Mouse (Mus musculus) right cerebral cortex, postnatal 14 days (tissue): Measurements from ENCODE around the gene 2210407C18Rik.
A peak's percentile ranks its signal among the peaks of the same experiment; 100 is the strongest.

Experiments used
- DNase-seq: peaks from one replicate; pipeline ENCODE4 v3.0.0; 2022

The 2210407C18Rik gene

DNA sequence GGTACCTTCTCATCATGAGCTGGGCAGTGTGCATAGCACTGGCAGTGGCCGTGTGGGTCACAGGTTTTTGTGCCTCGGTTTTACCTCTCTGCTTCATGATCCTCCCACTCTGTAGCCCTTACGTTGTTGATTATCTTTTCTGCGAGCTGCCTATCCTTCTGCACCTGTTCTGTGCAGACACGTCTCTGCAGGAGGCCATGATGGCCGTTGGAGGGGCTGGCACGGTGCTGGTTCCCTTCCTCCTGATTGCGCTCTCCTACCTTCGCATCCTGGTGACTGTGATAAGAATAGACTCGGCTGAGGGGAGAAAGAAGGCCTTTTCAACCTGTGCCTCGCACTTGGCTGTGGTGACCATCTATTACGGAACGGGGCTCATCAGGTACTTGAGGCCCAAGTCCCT is 18.0 kb downstream of the 2210407C18Rik start:
- no peak for DNase-seq

DNA sequence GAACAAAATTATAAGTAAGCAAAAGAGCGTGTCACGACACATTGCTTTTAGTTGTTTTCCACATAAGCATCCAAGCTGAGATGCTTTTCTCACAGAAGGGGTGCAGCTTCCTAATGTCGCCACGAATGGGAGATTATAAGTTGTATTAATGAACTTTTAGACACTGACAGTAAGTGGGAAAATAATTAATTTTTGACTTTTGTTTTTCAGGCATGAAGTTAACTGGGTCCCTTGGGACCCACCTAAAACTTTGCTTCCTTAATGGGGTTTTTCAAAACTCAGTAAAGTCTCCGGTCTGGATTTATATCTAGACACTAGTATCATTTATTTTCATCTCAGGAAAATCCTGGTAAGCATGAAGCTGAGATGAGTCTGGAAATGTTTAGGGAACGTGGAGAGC is 21.1 kb downstream of the 2210407C18Rik start, which contains the start of gene Olfr324:
Gene Olfr324, plus strand, starts transcription at position 301 of the 400 bp plus-strand sequence.
- DNase-seq, result no peak

- DNase-seq, result no peak
Observed at GRCm38 (mm10) chr11:58588620-58589250, 27.1 kb downstream of the 2210407C18Rik start.

GRCm38 (mm10) chr11:58587898-58588348 is 28.0 kb downstream of the 2210407C18Rik start:
- peak; percentile 25 for DNase-seq

GRCm38 (mm10) chr11:58578636-58579035 is 37.2 kb downstream of the 2210407C18Rik start:
- no peak for DNase-seq

DNA sequence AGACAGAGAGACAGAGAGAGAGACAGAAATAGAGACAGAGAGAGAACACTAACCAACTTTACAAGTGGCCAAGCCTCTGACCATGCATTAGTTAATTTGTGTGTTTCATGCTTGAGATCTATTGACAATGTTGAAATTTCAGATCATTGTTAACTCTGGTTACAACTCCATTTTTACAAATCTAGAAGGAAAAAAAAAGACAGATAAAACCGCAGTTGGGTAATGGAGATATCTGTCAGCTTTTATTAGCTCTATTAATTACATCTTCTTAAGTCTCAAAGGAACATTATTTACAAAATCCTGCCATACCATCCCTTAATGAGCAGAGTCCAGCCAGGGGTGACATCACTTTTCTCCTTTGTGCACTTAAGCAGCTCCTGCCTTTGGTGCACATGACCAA is 38.4 kb downstream of the 2210407C18Rik start, which contains the start of gene Olfr325:
Gene Olfr325, plus strand, starts transcription at position 301 of the 400 bp plus-strand sequence.
- DNase-seq, result no peak

DNA sequence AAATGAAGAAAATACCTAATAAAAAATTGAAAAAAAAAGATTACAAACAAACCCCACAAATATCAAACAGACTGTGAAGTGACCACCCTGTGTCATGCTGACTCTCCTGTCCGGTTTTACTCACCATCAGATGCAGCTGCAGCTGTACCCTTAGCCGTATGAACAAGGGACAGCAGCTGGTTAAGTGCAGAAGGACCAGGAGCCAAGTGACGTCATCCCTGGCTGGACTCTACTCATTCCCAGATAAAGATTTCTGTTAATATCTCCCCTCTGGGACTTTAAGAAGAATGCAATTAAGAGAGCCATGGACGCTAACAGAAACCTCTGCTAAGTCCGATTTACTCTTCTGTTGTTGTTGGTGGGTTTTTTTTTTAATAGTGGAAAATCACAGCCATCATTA is 45.5 kb downstream of the 2210407C18Rik start, which contains the start of gene Olfr224:
Gene Olfr224, minus strand, starts transcription at position 149 of the 400 bp plus-strand sequence.
- no peak for DNase-seq
